Mouse (Mus musculus) CH12.LX (cell line): ENCODE measurements around the gene Prr14. TPM values are rescaled to one million over a fixed set of nuclear protein-coding genes. Genes with fewer than 3 reads are reported as not detected.
A peak's percentile ranks its signal among the peaks of the same experiment; 100 is the strongest.

Experiments
- DNase-seq: peaks from one replicate; pipeline ENCODE4 v3.0.0-alpha.2; 2013; ENCODE audit errors: extremely low read depth
- H3K27ac ChIP-seq: 2 replicates; pipeline ENCODE4 v1.5.1; 2012; ENCODE audit warnings: low read depth, mild to moderate bottlenecking, control low read depth, moderate library complexity; ENCODE audit not compliant: insufficient read depth
- H3K27me3 ChIP-seq: replicated peaks from 2 replicates; pipeline ENCODE3; 2012; ENCODE audit warnings: inconsistent platforms
- H3K36me3 ChIP-seq, 2 experiments: replicated peaks in 1 of 2; 2 replicates each; pipeline versions ENCODE3 to v1.6.1; 2012; ENCODE audit warnings: inconsistent platforms in 1 of 2, low read length in 1 of 2, mild to moderate bottlenecking in 1 of 2, mixed read lengths in 1 of 2, moderate library complexity in 1 of 2; ENCODE audit not compliant: control insufficient read depth in 1 of 2, insufficient read depth in 1 of 2
- H3K4me1 ChIP-seq, 2 experiments: 2 replicates each; pipeline ENCODE4 v1.6.1; 2012; ENCODE audit warnings: inconsistent platforms in 1 of 2, moderate library complexity in 1 of 2; ENCODE audit not compliant: insufficient read depth in 2 of 2, control insufficient read depth in 1 of 2
- H3K4me2 ChIP-seq: 2 replicates; pipeline ENCODE4 v1.6.1; 2012; ENCODE audit warnings: low read depth, mild to moderate bottlenecking, control low read depth; ENCODE audit not compliant: poor library complexity, insufficient read depth, severe bottlenecking
- H3K4me3 ChIP-seq, 3 experiments: fragments of 150-350 bp in 1 of 3; sonication (generic) in 1 of 3; replicated peaks in 1 of 3; 2 replicates each; pipeline versions ENCODE3 to v1.5.1; 2011 to 2012; ENCODE audit warnings: low read depth in 2 of 3, low read length in 2 of 3, mild to moderate bottlenecking in 2 of 3, moderate library complexity in 2 of 3, control low read depth in 1 of 3, improper control_type of control experiment in 1 of 3, inconsistent platforms in 1 of 3, mixed read lengths in 1 of 3; ENCODE audit not compliant: poor library complexity in 1 of 3
- H3K79me2 ChIP-seq: replicated peaks from 2 replicates; pipeline ENCODE4 v1.6.1; 2012; ENCODE audit warnings: mild to moderate bottlenecking, moderate library complexity; ENCODE audit not compliant: control insufficient read depth, poor library complexity, insufficient read depth, severe bottlenecking; ENCODE audit errors: extremely low read depth
- H3K9ac ChIP-seq: 2 replicates; pipeline ENCODE4 v1.6.1; 2012; ENCODE audit warnings: low read depth, mild to moderate bottlenecking, control low read depth, moderate library complexity; ENCODE audit not compliant: insufficient read depth
- H3K9me3 ChIP-seq: replicated peaks from 2 replicates; pipeline ENCODE3; 2012; ENCODE audit warnings: low read length, inconsistent platforms, mixed read lengths
- CHD2 ChIP-seq: IDR thresholded peaks from 2 replicates; pipeline ENCODE4 v1.6.1; 2011; ENCODE audit warnings: low read length, improper control_type of control experiment
- CTCF ChIP-seq, 2 experiments: IDR thresholded peaks in 1 of 2; conservative IDR thresholded peaks in 1 of 2; 2 replicates each; pipeline ENCODE4 v1.5.1; 2011 to 2012; ENCODE audit warnings: low read depth in 2 of 2, low read length in 2 of 2, improper control_type of control experiment in 1 of 2, inconsistent platforms in 1 of 2, mild to moderate bottlenecking in 1 of 2, moderate library complexity in 1 of 2
- E2F4 ChIP-seq: IDR thresholded peaks from 2 replicates; pipeline ENCODE4 v1.6.1; 2011; ENCODE audit warnings: low read depth, low read length, improper control_type of control experiment; ENCODE audit not compliant: insufficient replicate concordance
- GABPA ChIP-seq: IDR thresholded peaks from 2 replicates; pipeline ENCODE4 v1.6.1; 2012; ENCODE audit warnings: low read depth, low read length, improper control_type of control experiment, inconsistent platforms; ENCODE audit not compliant: insufficient replicate concordance
- KAT2A ChIP-seq: IDR thresholded peaks from 2 replicates; pipeline ENCODE4 v1.6.1; 2012; ENCODE audit warnings: low read length, improper control_type of control experiment, inconsistent platforms; ENCODE audit not compliant: insufficient replicate concordance
- MAFK ChIP-seq: IDR thresholded peaks from 2 replicates; pipeline ENCODE4 v1.6.1; 2011; ENCODE audit warnings: low read length, improper control_type of control experiment; ENCODE audit not compliant: insufficient replicate concordance
- MAX ChIP-seq: IDR thresholded peaks from 2 replicates; pipeline ENCODE4 v1.6.1; 2011; ENCODE audit warnings: low read length, improper control_type of control experiment
- MAZ ChIP-seq: IDR thresholded peaks from 2 replicates; pipeline ENCODE4 v1.6.1; 2012; ENCODE audit warnings: low read depth, mild to moderate bottlenecking, inconsistent platforms, low read length, improper control_type of control experiment, moderate library complexity
- MEF2A ChIP-seq: IDR thresholded peaks from 2 replicates; pipeline ENCODE4 v1.6.1; 2014; ENCODE audit warnings: low read depth, mild to moderate bottlenecking, inconsistent platforms, low read length, improper control_type of control experiment, borderline replicate concordance
- MXI1 ChIP-seq: IDR thresholded peaks from 2 replicates; pipeline ENCODE4 v1.6.1; 2011; ENCODE audit warnings: mild to moderate bottlenecking, low read depth, low read length, improper control_type of control experiment
- NELFE ChIP-seq: IDR thresholded peaks from 2 replicates; pipeline ENCODE4 v1.6.1; 2011; ENCODE audit warnings: low read depth, low read length, improper control_type of control experiment
- NRF1 ChIP-seq: IDR thresholded peaks from 2 replicates; pipeline ENCODE4 v1.6.1; 2014; ENCODE audit warnings: low read depth, mild to moderate bottlenecking, inconsistent platforms, low read length, improper control_type of control experiment, moderate library complexity
- RAD21 ChIP-seq: IDR thresholded peaks from 2 replicates; pipeline ENCODE4 v1.6.1; 2011; ENCODE audit warnings: low read depth, mild to moderate bottlenecking, low read length, improper control_type of control experiment, moderate library complexity
- SIN3A ChIP-seq: IDR thresholded peaks from 2 replicates; pipeline ENCODE4 v1.6.1; 2012; ENCODE audit warnings: low read length, improper control_type of control experiment, inconsistent platforms
- SMC3 ChIP-seq: IDR thresholded peaks from 2 replicates; pipeline ENCODE4 v1.6.1; 2011; ENCODE audit warnings: low read depth, low read length, improper control_type of control experiment
- TCF12 ChIP-seq: IDR thresholded peaks from 2 replicates; pipeline ENCODE4 v1.6.1; 2014; ENCODE audit warnings: low read depth, mild to moderate bottlenecking, inconsistent platforms, low read length, improper control_type of control experiment
- UBTF ChIP-seq: IDR thresholded peaks from 2 replicates; pipeline ENCODE4 v1.6.1; 2012; ENCODE audit warnings: low read depth, mild to moderate bottlenecking, inconsistent platforms, low read length, improper control_type of control experiment, moderate library complexity
- USF1 ChIP-seq: IDR thresholded peaks from 2 replicates; pipeline ENCODE4 v1.6.1; 2014; ENCODE audit warnings: low read depth, mild to moderate bottlenecking, inconsistent platforms, low read length, improper control_type of control experiment
- USF2 ChIP-seq: conservative IDR thresholded peaks from 2 replicates; pipeline ENCODE4 v1.6.1; 2011; ENCODE audit warnings: low read depth, low read length, improper control_type of control experiment
- ZKSCAN1 ChIP-seq: IDR thresholded peaks from 2 replicates; pipeline ENCODE4 v1.6.1; 2012; ENCODE audit warnings: low read depth, inconsistent platforms, low read length, improper control_type of control experiment, borderline replicate concordance
- ZMIZ1 ChIP-seq: IDR thresholded peaks from 2 replicates; pipeline ENCODE4 v1.6.1; 2012; ENCODE audit warnings: low read depth, mild to moderate bottlenecking, inconsistent platforms, low read length, improper control_type of control experiment
- ZNF384 ChIP-seq: IDR thresholded peaks from 2 replicates; pipeline ENCODE4 v1.6.1; 2012; ENCODE audit warnings: low read depth, low read length, improper control_type of control experiment, inconsistent platforms
- dilution Hi-C: fragments of 300-500 bp; cut with MboI; formaldehyde crosslinking; loops from 2 replicates; pipeline ENCODE4 v1.14.3; 2020; ENCODE audit warnings: low sequenced_read_pairs; ENCODE audit not compliant: extremely low pct_unique_long_range_greater_than_20kb, extremely low pct_ligation_motif_present
- in situ Hi-C: fragments of 300-500 bp; cut with MboI; formaldehyde crosslinking; loops from 3 replicates; pipeline ENCODE4 v1.14.3; 2019; ENCODE audit warnings: low sequenced_read_pairs, low pct_ligation_motif_present, low pct_unique_long_range_greater_than_20kb, mixed read lengths
- polyA plus RNA-seq: library from polyadenylated mRNA; unstranded; fragments of >175 nt; gene quantifications from 2 replicates; pipeline ENCODE4 v1.2.1, GENCODE M21; 2012; ENCODE audit warnings: low read depth; ENCODE audit not compliant: insufficient read length
- total RNA-seq, 2 experiments: library from RNA; depleted of rRNA; stranded (reverse); fragments of 300-350 nt in 1 of 2; fragments of >200 nt in 1 of 2; gene quantifications; 2 replicates each; pipeline ENCODE4 v1.2.3; 2012 to 2014

Prr14 gene
- total and polyA plus RNA-seq, 3 experiments, result 7.6 to 31.3 (median 10.4) TPM

- no peak for DNase-seq
- TF ChIP-seq GABPA (no peak), CHD2 (no peak), NRF1 (no peak), SIN3A (no peak)
- TF ChIP-seq, all 38 proteins: peak for 0
- H3K79me2 ChIP-seq, result peaks cover 52% of the 10 kb centered on the region
- H3K9me3 ChIP-seq, result no peaks in the 10 kb centered on the region
- H3K4me3 ChIP-seq, result peak overlapping the region; percentile 76 to 100 (median 77)
- dilution Hi-C loops, result no loop called here
- peaks cover 27 to 43% of the 10 kb centered on the region in 2 experiments for H3K36me3 ChIP-seq
- no peaks in the 10 kb centered on the region for H3K27me3 ChIP-seq
- peak overlapping the region; percentile 42; the same call in 1 of the 2 replicates for H3K27ac ChIP-seq
- H3K4me1 ChIP-seq, result peaks cover 4 to 25% of the 10 kb centered on the region in 2 experiments
- peak overlapping the region; percentile 99 for H3K9ac ChIP-seq
- peak overlapping the region; percentile 98 for H3K4me2 ChIP-seq
- in situ Hi-C loops, result no loop called here
Measured at GRCm38 (mm10) chr7:127513781-127514180, 54.4 kb downstream of the Prr14 start.

- Histone ChIP-seq H3K4me3 (no peak overlapping the region), H3K4me2 (no peak overlapping the region)
- no peak for TF ChIP-seq MAX
- no peak for TF ChIP-seq UBTF
- TF ChIP-seq MAZ, result no peak
- no peak for TF ChIP-seq E2F4
- no peak for TF ChIP-seq ZMIZ1
- no peak for TF ChIP-seq CTCF (conservative IDR thresholded peaks at IDR 0.05 in 1 of 2, IDR thresholded peaks at IDR 0.05 in 1 of 2; ENCODE audit: low read depth in 2 of 2, low read length in 2 of 2)
- TF ChIP-seq SIN3A, result no peak
- no peak for TF ChIP-seq ZKSCAN1
- no peak for TF ChIP-seq KAT2A
- no peak for TF ChIP-seq NELFE
- no peak for TF ChIP-seq MXI1
- no peak for TF ChIP-seq USF2
Measured at GRCm38 (mm10) chr7:127515846-127516245, 56.4 kb downstream of the Prr14 start.

GRCm38 (mm10) chr7:127516344-127516743 is 56.9 kb downstream of the Prr14 start:
- Histone ChIP-seq H3K27me3 (no peaks in the 10 kb centered on the region), H3K36me3 (peaks cover 41 to 62% of the 10 kb centered on the region in 2 experiments)
- in situ Hi-C loops, result no loop called here
- no peak for DNase-seq
- no peak for TF ChIP-seq NRF1
- TF ChIP-seq MXI1, result no peak
- TF ChIP-seq SIN3A, result no peak
- no peak for TF ChIP-seq RAD21
- TF ChIP-seq ZNF384, result no peak
- no peak for TF ChIP-seq CHD2
- no peak for TF ChIP-seq KAT2A
- no peak for TF ChIP-seq SMC3
- no peak for TF ChIP-seq TCF12
- TF ChIP-seq USF1, result no peak
- no peak for TF ChIP-seq MEF2A
- no peak for TF ChIP-seq MAX
- no peak for TF ChIP-seq MAFK
- no peak for TF ChIP-seq NELFE
- TF ChIP-seq, all 38 proteins: peak for 0
- H3K4me3 ChIP-seq, result no peak overlapping the region
- peaks cover 4 to 13% of the 10 kb centered on the region in 2 experiments for H3K4me1 ChIP-seq
- no peak overlapping the region for H3K9ac ChIP-seq
- dilution Hi-C loops, result no loop called here
- H3K4me2 ChIP-seq, result no peak overlapping the region
- no peaks in the 10 kb centered on the region for H3K9me3 ChIP-seq
- no peak overlapping the region for H3K27ac ChIP-seq
- peaks cover 52% of the 10 kb centered on the region for H3K79me2 ChIP-seq

More at GRCm38 (mm10) chr7:127515846-127516245, 56.4 kb downstream of the Prr14 start:
- H3K36me3 ChIP-seq, result peaks cover 37 to 57% of the 10 kb centered on the region in 2 experiments
- H3K9ac ChIP-seq, result no peak overlapping the region
- no peak overlapping the region for H3K27ac ChIP-seq
- DNase-seq, result no peak
- no peaks in the 10 kb centered on the region for H3K9me3 ChIP-seq
- H3K27me3 ChIP-seq, result no peaks in the 10 kb centered on the region
- peaks cover 52% of the 10 kb centered on the region for H3K79me2 ChIP-seq
- in situ Hi-C loops, result no loop called here
- dilution Hi-C loops, result no loop called here
- peaks cover 4 to 16% of the 10 kb centered on the region in 2 experiments for H3K4me1 ChIP-seq
